Mouse (Mus musculus): ENCODE data around the gene Mn1.

GRCm38 (mm10) chr5:111470875-111471274 is 53.7 kb downstream of the Mn1 start:
- TF ChIP-seq CTCF (IDR thresholded peaks at IDR 0.05; ENCODE audit: low read depth, low read length): no peak
- TF ChIP-seq TAL1 (conservative IDR thresholded peaks at IDR 0.05; ENCODE audit: low read depth, low read length): no peak
- no peak for TF ChIP-seq GATA1 (IDR thresholded peaks at IDR 0.05; ENCODE audit: borderline replicate concordance, low read length)
- no peak for TF ChIP-seq POLR2AphosphoS5 (IDR thresholded peaks at IDR 0.05; ENCODE audit: insufficient replicate concordance, low read depth, low read length)
- TF ChIP-seq GATA2 (IDR thresholded peaks at IDR 0.05; ENCODE audit: borderline replicate concordance, low read depth, low read length): no peak

Measured in G1E (cell line).